Mouse (Mus musculus): ENCODE data around the gene Rtn4. TPM values are rescaled to one million over a fixed set of nuclear protein-coding genes. Genes with fewer than 3 reads are reported as not detected.
A peak's percentile ranks its signal among the peaks of the same experiment; 100 is the strongest.

Gene Rtn4
- total and polyA plus RNA-seq, 3 experiments, result 46.5 to 202 (median 57.8) TPM

GRCm38 (mm10) chr11:29787473-29787872 is 94.7 kb downstream of the Rtn4 start:
- 0 out of 2 replicates have a peak, but pooled peaks have one; percentile 35 for TF ChIP-seq HCFC1 (IDR thresholded peaks at IDR 0.05; ENCODE audit: low read depth, low read length)
- no peak for TF ChIP-seq MAX (IDR thresholded peaks at IDR 0.05; ENCODE audit: low read length)
- TF ChIP-seq RCOR1 (IDR thresholded peaks at IDR 0.05; ENCODE audit: low read depth, low read length), result peak; percentile 87
- TF ChIP-seq ELF1 (IDR thresholded peaks at IDR 0.05; ENCODE audit: low read depth, low read length), result 0 out of 2 replicates have a peak, but pooled peaks have one; percentile 21
- TF ChIP-seq NRF1 (IDR thresholded peaks at IDR 0.05; ENCODE audit: insufficient read depth, low read depth, low read length, poor library complexity, severe bottlenecking), result no peak
- Histone ChIP-seq H3K9ac (ENCODE audit: control insufficient read depth, low read depth, low read length, poor library complexity, severe bottlenecking) (peak overlapping the region; percentile 32; the same call in 1 of the 2 replicates), H3K4me1 (ENCODE audit: control insufficient read depth in 1 of 2, insufficient read depth in 2 of 2, low read length in 2 of 2) (peaks cover 18% of the 10 kb centered on the region in 2 experiments), H3K27ac (ENCODE audit: control insufficient read depth, low read depth, low read length) (0 out of 2 replicates have a peak overlapping the region, but pooled peaks have one; percentile 36), H3K4me3 (ENCODE audit: control insufficient read depth in 1 of 2, insufficient read depth in 1 of 2, low read depth in 2 of 2, low read length in 2 of 2) (peak overlapping the region; percentile 25 to 40), H3K79me2 (ENCODE audit: control insufficient read depth, insufficient read depth, low read length, poor library complexity) (no peaks in the 10 kb centered on the region), H3K9me3 (replicated peaks; ENCODE audit: insufficient read depth, low read length) (no peaks in the 10 kb centered on the region), H3K36me3 (ENCODE audit: control insufficient read depth in 1 of 2, insufficient read depth in 2 of 2, low read length in 2 of 2) (peaks cover 0 to 21% of the 10 kb centered on the region in 2 experiments; a peak in 2 of 4 replicates), H3K27me3 (ENCODE audit: control insufficient read depth in 1 of 2, insufficient read depth in 2 of 2, low read length in 2 of 2) (no peaks in the 10 kb centered on the region)
- peak; percentile 75 for DNase-seq (ENCODE audit: low read depth, low spot score)

GRCm38 (mm10) chr11:29788499-29788898 is 95.8 kb downstream of the Rtn4 start:
- Histone ChIP-seq H3K9ac (ENCODE audit: control insufficient read depth, low read depth, low read length, poor library complexity, severe bottlenecking) (no peak overlapping the region), H3K4me1 (ENCODE audit: control insufficient read depth in 1 of 2, insufficient read depth in 2 of 2, low read length in 2 of 2) (peaks cover 12 to 14% of the 10 kb centered on the region in 2 experiments), H3K27ac (ENCODE audit: control insufficient read depth, low read depth, low read length) (no peak overlapping the region), H3K4me3 (ENCODE audit: control insufficient read depth in 1 of 2, insufficient read depth in 1 of 2, low read depth in 2 of 2, low read length in 2 of 2) (no peak overlapping the region), H3K36me3 (ENCODE audit: control insufficient read depth in 1 of 2, insufficient read depth in 2 of 2, low read length in 2 of 2) (peaks cover 0 to 19% of the 10 kb centered on the region in 2 experiments; a peak in 2 of 4 replicates), H3K79me2 (ENCODE audit: control insufficient read depth, insufficient read depth, low read length, poor library complexity) (no peaks in the 10 kb centered on the region), H3K9me3 (replicated peaks; ENCODE audit: insufficient read depth, low read length) (no peaks in the 10 kb centered on the region), H3K27me3 (ENCODE audit: control insufficient read depth in 1 of 2, insufficient read depth in 2 of 2, low read length in 2 of 2) (no peaks in the 10 kb centered on the region)
- no peak for DNase-seq (ENCODE audit: low read depth, low spot score)
- TF ChIP-seq MAFK (IDR thresholded peaks at IDR 0.05; ENCODE audit: borderline replicate concordance, low read depth, low read length), result no peak
- no peak for TF ChIP-seq ZKSCAN1 (IDR thresholded peaks at IDR 0.05; ENCODE audit: low read depth, low read length)
- no peak for TF ChIP-seq POLR2AphosphoS2 (IDR thresholded peaks at IDR 0.05; ENCODE audit: low read length)
- TF ChIP-seq CHD1 (IDR thresholded peaks at IDR 0.05; ENCODE audit: low read depth, low read length), result no peak
- TF ChIP-seq POLR2A (IDR thresholded peaks at IDR 0.05; ENCODE audit: control insufficient read depth in 1 of 2, insufficient read depth in 1 of 2, low read depth in 1 of 2, low read length in 2 of 2, poor library complexity in 1 of 2), result no peak
- TF ChIP-seq GABPA (IDR thresholded peaks at IDR 0.05; ENCODE audit: low read depth, low read length), result no peak
- no peak for TF ChIP-seq TAL1 (IDR thresholded peaks at IDR 0.05; ENCODE audit: low read length)
- TF ChIP-seq JUND (IDR thresholded peaks at IDR 0.05; ENCODE audit: low read depth, low read length), result no peak
- no peak for TF ChIP-seq EP300 (IDR thresholded peaks at IDR 0.05; ENCODE audit: low read depth in 1 of 2, low read length in 2 of 2)

Measured in MEL (cell line).